Mouse (Mus musculus): ENCODE data around the gene Aqp11. TPM values are rescaled to one million over a fixed set of nuclear protein-coding genes. Genes with fewer than 3 reads are reported as not detected.

Aqp11 gene
- polyA plus RNA-seq, 1 experiment from 2014 or later, result 4.8 TPM

DNA sequence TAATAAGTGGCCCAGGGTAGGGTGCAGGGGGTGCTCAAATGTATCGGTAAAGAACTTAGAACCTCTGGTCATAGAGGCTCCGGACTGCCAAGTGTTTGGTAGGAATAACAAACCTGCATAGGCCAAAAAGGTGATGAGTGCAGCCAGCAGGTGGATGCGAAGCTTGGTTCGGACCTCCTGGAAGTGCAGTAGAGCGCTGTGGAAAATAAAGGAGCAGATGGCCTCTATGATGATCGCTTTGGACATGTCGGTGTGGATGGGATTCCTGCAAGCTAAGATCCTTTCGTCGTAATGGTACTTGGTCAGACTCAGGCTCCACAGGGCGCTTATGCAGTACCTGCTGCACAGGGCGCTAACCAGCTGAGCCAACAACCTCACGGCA lies 842 bp downstream of the Aqp11 start:
- Histone ChIP-seq H3K4me3 (ENCODE audit: low read depth, low read length) (peak overlapping the region; percentile 56), H3K4me2 (ENCODE audit: low read depth, low read length, severe bottlenecking) (peak overlapping the region; percentile 80), H3K4me1 (replicated peaks; ENCODE audit: control insufficient read depth, insufficient read depth, low read length) (no peaks in the 10 kb centered on the region; the same call in 1 of the 2 replicates), H3K9me3 (ENCODE audit: control insufficient read depth, low read length) (no peaks in the 10 kb centered on the region), H3K9ac (ENCODE audit: low read length) (peak overlapping the region; percentile 65), H3K27ac (ENCODE audit: low read depth, low read length) (no peak overlapping the region), H3K36me3 (ENCODE audit: control insufficient read depth, insufficient read depth, low read length) (no peaks in the 10 kb centered on the region), H3K27me3 (ENCODE audit: control insufficient read depth, insufficient read depth, low read length) (no peaks in the 10 kb centered on the region)
- no peak for DNase-seq (ENCODE audit: low spot score)
- WGBS, result 7% methylated on average over 12 of the region's 12 CpGs
- no peak for ATAC-seq (replicated peaks; ENCODE audit: low FRiP score)

DNA sequence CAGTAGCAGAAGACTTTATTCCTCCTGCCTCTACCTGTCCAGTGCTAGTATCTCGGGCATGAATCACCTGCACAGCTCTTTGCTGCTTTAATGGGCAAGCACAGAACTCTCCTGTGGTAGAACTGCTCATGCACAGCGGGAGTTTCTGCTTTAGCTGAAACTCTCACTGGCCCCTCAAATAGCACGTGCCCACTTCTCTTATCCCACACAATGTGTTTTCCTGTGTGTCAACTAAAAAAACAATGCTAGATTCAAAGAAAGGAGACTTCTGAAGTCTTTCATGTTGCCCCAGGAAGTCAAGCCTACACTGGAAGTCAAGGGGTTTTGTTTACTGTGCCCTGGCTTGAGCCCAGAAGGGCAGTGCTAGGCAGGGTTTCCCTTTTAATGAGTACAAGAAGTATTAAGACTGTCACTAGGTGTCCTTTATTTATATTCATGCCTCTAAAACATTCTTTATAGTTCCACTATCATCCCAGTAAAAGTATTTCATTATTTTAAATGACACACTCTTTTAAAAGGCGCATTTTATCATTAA lies 2.1 kb downstream of the Aqp11 start:
- DNase-seq (ENCODE audit: low spot score), result no peak

DNA sequence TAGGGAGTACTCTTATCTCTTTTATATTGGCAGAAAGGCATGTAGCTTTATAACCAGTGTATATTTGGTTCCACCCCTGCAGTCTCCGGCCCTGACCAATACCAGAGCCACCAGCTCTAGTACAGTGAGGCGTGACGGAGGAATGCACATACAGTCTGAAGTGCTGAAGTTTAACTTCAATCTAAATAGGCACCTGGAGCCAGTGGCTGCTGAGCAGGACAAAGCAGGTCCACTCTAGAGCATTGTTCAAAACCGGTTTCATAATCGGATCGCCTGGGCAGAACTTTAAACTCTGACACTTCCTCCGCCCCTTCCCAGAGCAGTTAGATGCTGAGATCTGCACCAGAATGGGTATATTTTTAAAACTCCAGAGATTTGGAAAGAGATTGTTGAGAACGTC lies 3.1 kb downstream of the Aqp11 start:
- no peak overlapping the region for H3K27ac ChIP-seq (ENCODE audit: low read depth, low read length)
- DNase-seq (ENCODE audit: low spot score) (no peak), ATAC-seq (replicated peaks; ENCODE audit: low FRiP score) (no peak)
- H3K4me1 ChIP-seq (replicated peaks; ENCODE audit: control insufficient read depth, insufficient read depth, low read length), result peaks cover 2% of the 10 kb centered on the region; the same call in 1 of the 2 replicates
- H3K4me3 ChIP-seq (ENCODE audit: low read depth, low read length), result no peak overlapping the region
- no peak overlapping the region for H3K9ac ChIP-seq (ENCODE audit: low read length)
- WGBS, result 81% methylated on average over 8 of the region's 8 CpGs
- H3K36me3 ChIP-seq (ENCODE audit: control insufficient read depth, insufficient read depth, low read length), result no peaks in the 10 kb centered on the region
- H3K27me3 ChIP-seq (ENCODE audit: control insufficient read depth, insufficient read depth, low read length), result no peaks in the 10 kb centered on the region
- no peaks in the 10 kb centered on the region for H3K9me3 ChIP-seq (ENCODE audit: control insufficient read depth, low read length)
- no peak overlapping the region for H3K4me2 ChIP-seq (ENCODE audit: low read depth, low read length, severe bottlenecking)

More for the DNA sequence above, 2.1 kb downstream of the Aqp11 start:
- H3K27me3 ChIP-seq (ENCODE audit: control insufficient read depth, insufficient read depth, low read length), result no peaks in the 10 kb centered on the region
- no peak for ATAC-seq (replicated peaks; ENCODE audit: low FRiP score)
- H3K4me1 ChIP-seq (replicated peaks; ENCODE audit: control insufficient read depth, insufficient read depth, low read length), result no peaks in the 10 kb centered on the region; the same call in 1 of the 2 replicates
- H3K9ac ChIP-seq (ENCODE audit: low read length), result no peak overlapping the region
- H3K9me3 ChIP-seq (ENCODE audit: control insufficient read depth, low read length), result no peaks in the 10 kb centered on the region
- no peak overlapping the region for H3K4me2 ChIP-seq (ENCODE audit: low read depth, low read length, severe bottlenecking)
- H3K36me3 ChIP-seq (ENCODE audit: control insufficient read depth, insufficient read depth, low read length), result no peaks in the 10 kb centered on the region
- 30% methylated on average over 4 of the region's 4 CpGs for WGBS
- no peak overlapping the region for H3K27ac ChIP-seq (ENCODE audit: low read depth, low read length)
- no peak overlapping the region for H3K4me3 ChIP-seq (ENCODE audit: low read depth, low read length)

DNA sequence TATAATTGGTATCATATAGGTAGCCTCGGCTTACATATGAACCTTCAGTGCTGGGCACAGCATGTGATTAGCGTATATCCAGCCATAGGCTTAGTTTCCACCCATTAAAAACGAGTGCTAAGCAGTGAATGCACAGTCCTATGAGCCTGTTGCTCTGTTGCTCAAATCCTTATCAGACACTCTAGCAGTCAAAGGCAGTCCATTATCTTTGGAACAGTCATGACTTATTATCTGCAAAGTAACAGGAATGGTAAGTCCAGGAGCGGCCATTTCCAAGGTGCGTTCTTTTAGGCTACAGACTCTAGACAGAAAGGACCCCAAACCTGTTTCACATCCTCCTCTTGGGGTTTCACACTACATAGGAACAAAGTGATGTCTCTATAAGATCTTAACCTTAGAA lies 4.5 kb downstream of the Aqp11 start:
- DNase-seq (ENCODE audit: low spot score) (no peak), ATAC-seq (replicated peaks; ENCODE audit: low FRiP score) (no peak)
- no peak overlapping the region for H3K27ac ChIP-seq (ENCODE audit: low read depth, low read length)
- 85% methylated on average over 5 of the region's 5 CpGs for WGBS
- H3K4me1 ChIP-seq (replicated peaks; ENCODE audit: control insufficient read depth, insufficient read depth, low read length), result peaks cover 9% of the 10 kb centered on the region; the same call in 1 of the 2 replicates
- H3K27me3 ChIP-seq (ENCODE audit: control insufficient read depth, insufficient read depth, low read length), result no peaks in the 10 kb centered on the region
- no peak overlapping the region for H3K4me2 ChIP-seq (ENCODE audit: low read depth, low read length, severe bottlenecking)
- no peak overlapping the region for H3K9ac ChIP-seq (ENCODE audit: low read length)
- H3K9me3 ChIP-seq (ENCODE audit: control insufficient read depth, low read length), result no peaks in the 10 kb centered on the region
- H3K36me3 ChIP-seq (ENCODE audit: control insufficient read depth, insufficient read depth, low read length), result no peaks in the 10 kb centered on the region
- H3K4me3 ChIP-seq (ENCODE audit: low read depth, low read length), result no peak overlapping the region

DNA sequence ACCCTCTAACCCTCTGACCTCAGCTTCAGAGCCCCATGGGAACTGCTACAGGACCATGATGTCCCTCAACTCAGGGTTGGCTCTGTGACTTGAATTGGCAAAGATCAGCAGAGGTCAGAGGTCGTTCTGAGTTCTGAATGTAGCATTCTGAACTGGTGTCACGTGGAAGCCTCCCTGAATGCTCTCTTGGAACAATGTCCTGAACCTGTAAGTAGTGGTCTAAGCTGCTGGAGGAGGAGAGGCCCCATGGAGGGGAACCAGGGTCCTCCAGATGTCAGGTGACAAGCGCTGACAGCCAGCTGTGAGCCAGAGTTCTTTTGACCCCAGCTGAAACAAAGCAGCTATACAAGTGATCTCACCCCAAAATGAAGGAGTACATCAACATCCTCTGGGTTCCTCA lies 7.7 kb downstream of the Aqp11 start:
- Histone ChIP-seq H3K4me1 (replicated peaks; ENCODE audit: control insufficient read depth, insufficient read depth, low read length) (peaks cover 9% of the 10 kb centered on the region; the same call in 1 of the 2 replicates), H3K4me3 (ENCODE audit: low read depth, low read length) (no peak overlapping the region), H3K36me3 (ENCODE audit: control insufficient read depth, insufficient read depth, low read length) (no peaks in the 10 kb centered on the region), H3K27me3 (ENCODE audit: control insufficient read depth, insufficient read depth, low read length) (no peaks in the 10 kb centered on the region), H3K27ac (ENCODE audit: low read depth, low read length) (no peak overlapping the region), H3K9ac (ENCODE audit: low read length) (no peak overlapping the region), H3K4me2 (ENCODE audit: low read depth, low read length, severe bottlenecking) (no peak overlapping the region), H3K9me3 (ENCODE audit: control insufficient read depth, low read length) (no peaks in the 10 kb centered on the region)
- ATAC-seq (replicated peaks; ENCODE audit: low FRiP score) (no peak), DNase-seq (ENCODE audit: low spot score) (no peak)
- WGBS, result 33% methylated on average over 3 of the region's 3 CpGs

DNA sequence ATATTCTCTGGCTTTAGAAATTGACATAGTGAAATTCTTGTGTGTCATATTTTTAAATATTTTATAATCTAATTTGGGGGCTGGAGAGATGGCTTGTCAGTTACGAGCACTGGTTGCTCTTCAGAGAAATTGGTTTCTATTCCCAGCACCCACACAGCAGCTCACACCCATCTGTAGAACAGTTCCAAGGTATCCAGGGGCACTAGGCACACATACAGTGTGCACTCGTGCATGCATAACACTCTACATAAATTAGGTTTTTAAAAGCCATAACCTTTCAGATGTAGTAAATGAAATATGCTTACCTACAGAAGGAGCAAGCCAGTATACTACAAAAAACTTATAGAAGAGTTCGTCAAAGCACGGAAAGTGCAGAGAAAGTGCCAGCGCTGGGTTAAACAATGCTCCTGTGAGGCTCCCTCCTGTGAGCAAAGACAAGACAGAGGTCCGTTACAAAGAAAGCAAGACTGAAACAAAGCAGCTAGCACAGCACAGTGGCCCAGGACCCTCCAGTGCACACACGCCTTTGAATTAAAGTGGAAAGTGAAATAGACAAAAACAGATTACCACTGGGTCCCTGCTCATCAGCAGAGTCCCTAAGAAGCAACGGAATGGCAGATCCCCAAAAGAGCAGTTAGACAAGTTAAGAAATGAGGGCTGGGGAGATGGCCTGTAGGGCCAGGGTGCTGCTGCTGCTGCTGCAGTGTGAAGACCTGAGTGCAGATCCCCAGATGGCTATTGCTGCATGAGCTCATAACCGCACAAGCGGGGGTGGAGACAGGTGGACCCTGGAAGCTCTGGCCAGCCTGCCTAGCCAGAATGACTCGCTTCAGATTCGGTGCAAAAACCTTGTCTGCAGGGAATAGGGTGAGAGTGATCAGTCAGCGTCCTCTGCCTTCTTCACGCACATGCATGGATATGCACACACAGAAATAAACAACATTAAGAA lies 9.1 kb downstream of the Aqp11 start:
- Histone ChIP-seq H3K27me3 (ENCODE audit: control insufficient read depth, insufficient read depth, low read length) (no peaks in the 10 kb centered on the region), H3K4me3 (ENCODE audit: low read depth, low read length) (no peak overlapping the region), H3K9ac (ENCODE audit: low read length) (no peak overlapping the region), H3K27ac (ENCODE audit: low read depth, low read length) (no peak overlapping the region), H3K9me3 (ENCODE audit: control insufficient read depth, low read length) (no peaks in the 10 kb centered on the region), H3K4me1 (replicated peaks; ENCODE audit: control insufficient read depth, insufficient read depth, low read length) (peaks cover 9% of the 10 kb centered on the region; the same call in 1 of the 2 replicates), H3K4me2 (ENCODE audit: low read depth, low read length, severe bottlenecking) (no peak overlapping the region), H3K36me3 (ENCODE audit: control insufficient read depth, insufficient read depth, low read length) (no peaks in the 10 kb centered on the region)
- ATAC-seq (replicated peaks; ENCODE audit: low FRiP score) (no peak), DNase-seq (ENCODE audit: low spot score) (no peak)
- WGBS, result 34% methylated on average over 14 of the region's 14 CpGs

DNA sequence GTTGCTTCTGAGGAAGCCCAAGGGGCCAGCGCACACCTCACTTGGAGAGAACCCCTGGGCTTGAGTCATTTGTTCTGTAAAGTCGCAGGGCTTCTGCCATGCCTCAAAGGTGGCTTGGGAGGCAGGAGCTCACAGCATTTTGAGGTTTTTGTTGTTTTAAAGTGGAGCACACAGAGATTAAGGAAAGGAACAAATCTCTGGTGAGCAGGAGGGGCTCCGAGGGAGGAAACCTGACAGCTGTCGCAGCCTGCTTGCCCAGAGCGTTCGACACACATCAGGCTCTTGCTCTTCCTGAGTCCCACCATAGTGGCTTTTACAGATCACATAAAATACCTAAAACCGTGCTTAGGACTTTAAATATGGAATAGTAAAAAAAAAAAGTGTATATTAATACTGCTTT lies 11.3 kb downstream of the Aqp11 start:
- Histone ChIP-seq H3K9me3 (ENCODE audit: control insufficient read depth, low read length) (no peaks in the 10 kb centered on the region), H3K27me3 (ENCODE audit: control insufficient read depth, insufficient read depth, low read length) (no peaks in the 10 kb centered on the region), H3K4me1 (replicated peaks; ENCODE audit: control insufficient read depth, insufficient read depth, low read length) (peaks cover 9% of the 10 kb centered on the region; the same call in 1 of the 2 replicates), H3K36me3 (ENCODE audit: control insufficient read depth, insufficient read depth, low read length) (no peaks in the 10 kb centered on the region), H3K27ac (ENCODE audit: low read depth, low read length) (no peak overlapping the region), H3K4me2 (ENCODE audit: low read depth, low read length, severe bottlenecking) (no peak overlapping the region), H3K4me3 (ENCODE audit: low read depth, low read length) (no peak overlapping the region), H3K9ac (ENCODE audit: low read length) (no peak overlapping the region)
- ATAC-seq (replicated peaks; ENCODE audit: low FRiP score) (no peak), DNase-seq (ENCODE audit: low spot score) (no peak)
- WGBS, result 73% methylated on average over 7 of the region's 7 CpGs

DNA sequence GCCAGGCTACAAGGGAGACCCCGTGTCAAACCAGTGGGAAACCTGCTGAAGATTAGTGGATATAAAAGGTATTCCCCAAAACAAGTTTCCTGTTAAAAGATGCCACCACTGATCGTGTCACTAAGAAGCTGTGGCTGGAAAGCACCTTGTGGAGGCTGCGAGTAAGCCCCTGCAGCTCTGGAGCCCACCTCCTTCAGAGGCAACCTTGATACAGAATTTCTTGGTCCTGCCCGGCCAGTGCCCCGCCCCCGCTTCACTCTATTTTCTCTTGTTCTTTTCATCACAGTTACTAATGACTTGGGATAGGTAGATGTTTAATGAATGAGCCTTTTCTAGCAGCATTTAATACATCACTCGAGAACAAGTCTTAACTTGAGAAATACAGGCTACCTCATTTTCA lies 12.0 kb downstream of the Aqp11 start:
- H3K27ac ChIP-seq (ENCODE audit: low read depth, low read length), result no peak overlapping the region
- H3K9ac ChIP-seq (ENCODE audit: low read length), result no peak overlapping the region
- 77% methylated on average over 7 of the region's 7 CpGs for WGBS
- no peaks in the 10 kb centered on the region for H3K36me3 ChIP-seq (ENCODE audit: control insufficient read depth, insufficient read depth, low read length)
- H3K4me3 ChIP-seq (ENCODE audit: low read depth, low read length), result no peak overlapping the region
- no peak for DNase-seq (ENCODE audit: low spot score)
- no peak for ATAC-seq (replicated peaks; ENCODE audit: low FRiP score)
- no peak overlapping the region for H3K4me2 ChIP-seq (ENCODE audit: low read depth, low read length, severe bottlenecking)
- H3K4me1 ChIP-seq (replicated peaks; ENCODE audit: control insufficient read depth, insufficient read depth, low read length), result peaks cover 9% of the 10 kb centered on the region; the same call in 1 of the 2 replicates
- no peaks in the 10 kb centered on the region for H3K27me3 ChIP-seq (ENCODE audit: control insufficient read depth, insufficient read depth, low read length)
- H3K9me3 ChIP-seq (ENCODE audit: control insufficient read depth, low read length), result no peaks in the 10 kb centered on the region

Measured in forebrain, embryonic 11.5 days (tissue).